Mouse (Mus musculus) sigmoid colon, adult 10 weeks (tissue): ENCODE data around the gene Pnma1. TPM values are rescaled to one million over a fixed set of nuclear protein-coding genes. Genes with fewer than 3 reads are reported as not detected.

Experiments used
- polyA plus RNA-seq: library from polyadenylated mRNA; stranded (reverse); fragments of 350-450 nt; fragmentation: Illumina TruSeq; extraction: RNeasy Lipid Tissue Mini Kit (QIAGEN cat#74804); gene quantifications from one replicate; pipeline ENCODE4 v1.2.3, GENCODE M21; 2014; ENCODE audit warnings: low read depth, low replicate concordance

The Pnma1 gene
- polyA plus RNA-seq = not detected

GRCm38 (mm10) chr12:84147954-84148621, at the start of gene Pnma1:
Pnma1 (minus strand) TSS chr12:84148489.

GRCm38 (mm10) chr12:84114153-84114994, 33.9 kb downstream of the Pnma1 start, which contains the start of gene Dnal1:
Dnal1 (plus strand) TSS chr12:84114366.

GRCm38 (mm10) chr12:84100604-84101492, 47.4 kb downstream of the Pnma1 start, which contains the start of gene Acot6:
Acot6 (plus strand) TSS chr12:84100654.

Other genes with a start within 250 kb of the Pnma1 start
- 35.4 TPM for gene Numb, start 226.6 kb downstream of the Pnma1 start, polyA plus RNA-seq
- gene Riox1, start 197.9 kb downstream of the Pnma1 start, polyA plus RNA-seq = 1.7 TPM
- not detected for gene Heatr4, start 163.6 kb downstream of the Pnma1 start, polyA plus RNA-seq
- gene Acot2, start 160.6 kb downstream of the Pnma1 start, polyA plus RNA-seq = 0.82 TPM
- 7.6 TPM for gene Acot1, start 139.0 kb downstream of the Pnma1 start, polyA plus RNA-seq
- gene Acot4, start 110.1 kb downstream of the Pnma1 start, polyA plus RNA-seq = 10.4 TPM
- not detected for gene Gm49366, start 109.6 kb downstream of the Pnma1 start, polyA plus RNA-seq
- gene Acot3, start 96.3 kb downstream of the Pnma1 start, polyA plus RNA-seq = not detected
- not detected for gene Acot5, start 79.2 kb downstream of the Pnma1 start, polyA plus RNA-seq
- 8.3 TPM for gene Acot6, start 47.8 kb downstream of the Pnma1 start, polyA plus RNA-seq
- gene Dnal1, start 34.1 kb downstream of the Pnma1 start, polyA plus RNA-seq = 13.6 TPM
- 17.7 TPM for gene Elmsan1, start 70.4 kb upstream of the Pnma1 start, polyA plus RNA-seq
- gene Ptgr2, start 136.7 kb upstream of the Pnma1 start, polyA plus RNA-seq = 113 TPM
- 45.7 TPM for gene Zfp410, start 168.4 kb upstream of the Pnma1 start, polyA plus RNA-seq
- gene Coq6, start 213.2 kb upstream of the Pnma1 start, polyA plus RNA-seq = 2.2 TPM
- 4.2 TPM for gene Fam161b, start 213.3 kb upstream of the Pnma1 start, polyA plus RNA-seq